9 mouse cellular contexts compared by ENCODE assay signal in the genomic region with DNA sequence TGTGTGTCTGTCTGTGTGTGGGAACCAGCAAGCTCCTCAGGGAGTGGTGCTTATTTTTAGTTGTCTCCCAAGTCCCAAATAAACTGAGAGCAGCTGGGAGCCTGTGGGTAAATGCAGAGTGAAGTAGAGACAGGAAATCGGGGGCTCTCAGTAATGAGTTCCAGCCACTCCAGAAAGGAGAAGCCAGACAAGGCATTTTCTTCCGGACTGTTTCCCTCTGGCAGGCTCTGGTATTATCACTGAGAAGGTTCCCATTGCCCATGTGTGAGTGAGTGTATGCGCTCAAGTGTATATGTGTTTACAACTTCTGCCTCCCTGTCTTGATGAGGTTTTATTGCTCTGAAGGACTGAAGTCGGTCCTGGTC. TPM values are rescaled to one million over a fixed set of nuclear protein-coding genes. Genes with fewer than 3 reads are reported as not detected.
DNase-seq lines count a peak whose midpoint lies in the region; ATAC-seq and TF ChIP-seq lines count a peak whose summit lies in the region.
"Had no signal": no experiment of that assay in that cellular context is flagged by ENCODE, and none has a peak within 500 bp of the region (broad histone marks: within the 10 kb centered on the region; RNA-seq: fewer than 3 reads in every experiment).

No protein-coding gene starts in this region.

- no peaks in the 10 kb centered on the region for H3K27me3 ChIP-seq in heart, postnatal 0 days (ENCODE audit: control insufficient read depth, insufficient read depth, low read length)
- no peaks in the 10 kb centered on the region for H3K27me3 ChIP-seq in liver, embryonic 11.5 days (replicated peaks; ENCODE audit: control insufficient read depth, insufficient read depth, low read length)

- TF ChIP-seq EP300 in heart, postnatal 0 days (IDR thresholded peaks at IDR 0.05; ENCODE audit: low read depth), result no peak

- peak overlapping the region; percentile 72 for H3K4me2 ChIP-seq in heart, postnatal 0 days (ENCODE audit: low read depth, low read length)
- peak overlapping the region; percentile 55 for H3K4me2 ChIP-seq in liver, embryonic 11.5 days

- no peak for TF ChIP-seq POLR2A in embryonic fibroblast, embryonic 13.5 days (IDR thresholded peaks at IDR 0.05; ENCODE audit: low read depth, low read length)

- WGBS in heart, postnatal 0 days, result 10% methylated on average over 4 of the region's 4 CpGs
- 22% methylated on average over 4 of the region's 4 CpGs for WGBS in liver, embryonic 11.5 days

- no peak for DNase-seq in gastrocnemius, adult 2 months
- DNase-seq in gastrocnemius, postnatal 14 days, result no peak
- peak; percentile 13 for DNase-seq in heart, postnatal 0 days (ENCODE audit: low spot score)
- DNase-seq in liver, embryonic 11.5 days (ENCODE audit: low spot score), result no peak
- DNase-seq in right cerebral cortex, postnatal 36 days (ENCODE audit: low spot score in 2 of 2), result peak; percentile 26 to 41
- DNase-seq in spleen, adult 18-20 months, result no peak
- DNase-seq in urinary bladder, postnatal 10 days (ENCODE audit: low spot score), result no peak

- H3K9me3 ChIP-seq in heart, postnatal 0 days (replicated peaks; ENCODE audit: control insufficient read depth, low read length), result no peaks in the 10 kb centered on the region
- no peaks in the 10 kb centered on the region for H3K9me3 ChIP-seq in liver, embryonic 11.5 days (ENCODE audit: control insufficient read depth, low read length)

- ATAC-seq in heart, postnatal 0 days (ENCODE audit: insufficient read depth, low read depth), result peak; percentile 2; the same call in 1 of the 2 replicates
- peak; percentile 11; the same call in 1 of the 2 replicates for ATAC-seq in liver, embryonic 11.5 days (replicated peaks; ENCODE audit: low FRiP score)

- peak overlapping the region; percentile 66 for H3K9ac ChIP-seq in heart, postnatal 0 days (replicated peaks; ENCODE audit: low read depth, low read length)
- H3K9ac ChIP-seq in liver, embryonic 11.5 days (ENCODE audit: low read depth, low read length), result 0 out of 2 replicates have a peak overlapping the region, but pooled peaks have one; percentile 25

- H3K4me3 ChIP-seq in gastrocnemius, adult 2 months, result peak overlapping the region; percentile 78
- 0 out of 2 replicates have a peak overlapping the region, but pooled peaks have one; percentile 12 for H3K4me3 ChIP-seq in embryonic fibroblast, embryonic 13.5 days (ENCODE audit: insufficient read depth, low read length)
- peak overlapping the region; percentile 49 for H3K4me3 ChIP-seq in heart, postnatal 0 days (ENCODE audit: low read depth, low read length)
- no peak overlapping the region for H3K4me3 ChIP-seq in liver, embryonic 11.5 days (ENCODE audit: low read depth, low read length)

- intact Hi-C loops in gastrocnemius, adult 2 months (cut with DNase I), result loop anchor here (2.0 kb wide), 1 partner anchor 70 kb away; a partner anchor contains a TSS
- intact Hi-C loops in gastrocnemius, postnatal 14 days (cut with DNase I; ENCODE audit: low total_unique reads), result no loop called here

- H3K27ac ChIP-seq in gastrocnemius, adult 2 months, result peak overlapping the region; percentile 96
- peak overlapping the region; percentile 71 for H3K27ac ChIP-seq in embryonic fibroblast, embryonic 13.5 days (ENCODE audit: insufficient read depth, low read length)
- peak overlapping the region; percentile 89 for H3K27ac ChIP-seq in heart, postnatal 0 days (ENCODE audit: low read depth)
- peak overlapping the region; percentile 64 for H3K27ac ChIP-seq in liver, embryonic 11.5 days (ENCODE audit: low read depth, low read length)

- no peak for TF ChIP-seq CTCF in gastrocnemius, adult 2 months (IDR thresholded peaks at IDR 0.05)
- TF ChIP-seq CTCF in embryonic fibroblast, embryonic 13.5 days (IDR thresholded peaks at IDR 0.05; ENCODE audit: borderline replicate concordance, insufficient read depth, low read length), result no peak
- no peak for TF ChIP-seq CTCF in heart, postnatal 0 days (IDR thresholded peaks at IDR 0.05; ENCODE audit: low read depth)

- peaks cover 14% of the 10 kb centered on the region for H3K4me1 ChIP-seq in embryonic fibroblast, embryonic 13.5 days (ENCODE audit: control insufficient read depth, insufficient read depth, low read length)
- peaks cover 27% of the 10 kb centered on the region for H3K4me1 ChIP-seq in heart, postnatal 0 days (ENCODE audit: control insufficient read depth, insufficient read depth)
- peaks cover 25% of the 10 kb centered on the region for H3K4me1 ChIP-seq in liver, embryonic 11.5 days (replicated peaks; ENCODE audit: control insufficient read depth, insufficient read depth, low read length)

- H3K36me3 ChIP-seq in heart, postnatal 0 days (replicated peaks; ENCODE audit: control insufficient read depth, insufficient read depth, low read length), result no peaks in the 10 kb centered on the region
- H3K36me3 ChIP-seq in liver, embryonic 11.5 days (ENCODE audit: control insufficient read depth, insufficient read depth, low read length), result no peaks in the 10 kb centered on the region

RNA-seq across cellular contexts. Expression of a gene that starts 40.2 kb away (rescaled TPM):
- total RNA-seq in gastrocnemius, adult 2 months (2021), result not detected
- total RNA-seq in gastrocnemius, postnatal 14 days (2021), result not detected
- not detected in 2 replicates for polyA plus RNA-seq in embryonic fibroblast, embryonic 13.5 days (2011; ENCODE audit: insufficient read length, low read depth, missing spikeins)
- total RNA-seq in heart, postnatal 0 days (2014; rRNA removed; ENCODE audit: low replicate concordance), result not detected in 2 replicates
- polyA plus RNA-seq in heart, postnatal 0 days (2015; fragmentation: Nextera tagmentation; extraction: Ambion mirVana), result not detected in 2 replicates
- polyA plus RNA-seq in liver, embryonic 11.5 days (2014; fragmentation: Nextera tagmentation; extraction: Ambion mirVana), result 0.19 TPM in 1 of 2 replicates, not detected in the other
- total RNA-seq: neutrophil, adult 5-6 weeks had no signal

Comparison
In these comparisons a context has a peak if more than half of its experiments do, and no peak if none do; other contexts are left out.
1. DNase-seq: peak in heart, postnatal 0 days (single experiment) and right cerebral cortex, postnatal 36 days (2 of 2); none in gastrocnemius, adult 2 months (single experiment), gastrocnemius, postnatal 14 days (single experiment), liver, embryonic 11.5 days (single experiment), spleen, adult 18-20 months (0 of 2) and urinary bladder, postnatal 10 days (single experiment).
2. Peak in every context shown above with its lines, with median percentiles within 50 percentile points of each other: H3K27ac ChIP-seq.